Mouse (Mus musculus) adipocyte (in vitro differentiated cells): ENCODE measurements around the gene Col26a1.

Experiments
- DNase-seq: peaks from one replicate; pipeline ENCODE4 v3.0.0-alpha.2; 2016; ENCODE audit warnings: low spot score

The Col26a1 gene

DNA sequence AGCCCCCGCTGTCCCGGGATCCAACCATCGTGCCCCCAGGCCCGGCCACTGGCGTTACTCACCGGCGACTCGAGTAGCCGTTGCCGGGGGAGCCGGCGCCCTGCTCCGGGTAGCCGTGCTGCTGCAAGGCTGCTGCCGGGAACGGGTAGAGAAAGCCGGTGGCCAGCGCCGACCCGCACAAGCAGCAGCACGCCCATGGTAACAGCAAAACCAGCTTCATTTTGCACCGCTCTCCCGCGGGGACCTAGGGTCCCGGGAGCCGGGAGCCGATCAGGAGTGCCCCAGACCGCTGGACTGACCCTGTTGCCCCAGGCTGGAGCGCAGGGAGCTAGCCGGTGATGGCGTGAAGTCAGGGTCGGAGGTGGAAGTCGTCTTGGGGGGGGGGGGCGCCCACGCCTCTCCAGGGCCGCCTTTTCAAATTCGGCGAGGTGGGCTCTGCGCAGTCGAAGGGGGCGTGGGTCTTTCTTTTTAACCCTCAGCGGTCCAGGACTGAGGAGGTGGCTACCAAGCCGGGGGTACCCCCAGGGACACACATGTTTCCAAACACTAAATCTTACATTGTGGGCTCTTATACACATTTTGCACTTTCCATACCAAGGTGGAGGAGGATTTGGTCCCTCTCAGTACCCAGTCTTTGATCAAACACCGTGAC lies at the start of gene Col26a1:
Gene Col26a1 (minus strand): TSS at position 422 of the 652 bp plus-strand sequence.
- DNase-seq: no peak

DNA sequence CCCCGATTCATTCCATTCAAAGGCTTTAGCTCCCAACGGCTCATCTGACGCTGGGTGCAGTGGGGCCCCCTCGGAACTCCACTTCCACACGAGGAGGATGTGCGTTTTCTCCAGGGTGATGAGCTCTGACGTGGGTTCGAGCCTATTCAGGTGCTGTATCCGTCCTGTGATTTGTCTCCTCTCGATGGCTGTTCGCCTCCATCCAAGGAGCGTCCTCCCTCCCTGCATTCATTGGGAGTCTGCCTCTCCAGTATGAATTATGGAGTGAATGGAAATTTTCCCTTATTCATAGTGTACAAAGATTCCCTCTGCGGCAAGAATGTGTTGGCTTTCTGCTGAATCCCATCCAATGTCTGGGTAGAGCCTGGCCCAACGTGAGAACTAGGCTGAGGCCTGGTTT lies 48.9 kb upstream of the Col26a1 start:
- DNase-seq: no peak

DNA sequence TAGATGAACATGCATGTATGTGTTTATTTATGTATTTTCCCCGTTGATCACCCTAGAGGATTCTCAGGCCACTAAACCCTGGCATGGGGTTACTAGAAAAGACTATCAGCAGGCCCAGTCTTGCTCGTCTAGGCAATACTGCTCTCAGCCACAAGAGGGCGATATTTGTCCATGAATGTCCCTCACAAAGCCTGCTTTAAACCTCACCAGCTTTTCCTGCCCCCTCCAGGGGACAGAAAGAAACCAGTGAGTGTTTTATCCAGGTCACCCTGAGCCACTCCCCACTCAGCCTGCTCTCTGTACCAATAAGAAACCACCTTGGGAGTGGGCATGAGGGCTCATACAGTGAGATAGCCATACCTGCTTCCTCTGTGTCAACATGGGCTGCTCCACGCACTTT lies 46.1 kb upstream of the Col26a1 start:
- peak; percentile 88 for DNase-seq

GRCm38 (mm10) chr5:136923751-136924478 lies 40.9 kb upstream of the Col26a1 start:
- no peak for DNase-seq

DNA sequence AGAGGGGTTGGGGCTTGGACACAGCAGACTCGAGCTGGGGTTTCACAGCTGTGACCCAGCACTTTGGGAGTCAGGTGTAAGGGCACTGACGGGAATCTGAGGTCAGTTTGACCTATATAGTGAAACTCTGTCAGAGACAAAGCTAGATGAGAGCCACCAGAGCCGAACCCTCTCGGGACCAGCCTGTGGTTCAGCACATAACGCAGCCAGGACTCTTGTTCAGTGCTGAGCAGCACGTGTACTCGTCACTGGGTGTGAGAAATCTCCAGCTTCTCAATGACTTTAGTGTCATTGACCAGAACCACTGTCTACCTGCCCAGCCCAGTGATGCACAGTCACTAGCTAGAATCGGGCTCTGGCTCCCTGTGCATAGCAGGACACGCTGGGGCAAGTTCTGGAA lies 39.8 kb upstream of the Col26a1 start:
- no peak for DNase-seq

- no peak for DNase-seq
Observed at GRCm38 (mm10) chr5:136919546-136920301, 36.7 kb upstream of the Col26a1 start.

- DNase-seq: peak; percentile 91
Observed at GRCm38 (mm10) chr5:136918655-136919472, 35.9 kb upstream of the Col26a1 start.

- DNase-seq: no peak
Observed at GRCm38 (mm10) chr5:136917613-136918242, 34.7 kb upstream of the Col26a1 start.

- no peak for DNase-seq
Observed at GRCm38 (mm10) chr5:136914183-136914582, 31.2 kb upstream of the Col26a1 start.

DNA sequence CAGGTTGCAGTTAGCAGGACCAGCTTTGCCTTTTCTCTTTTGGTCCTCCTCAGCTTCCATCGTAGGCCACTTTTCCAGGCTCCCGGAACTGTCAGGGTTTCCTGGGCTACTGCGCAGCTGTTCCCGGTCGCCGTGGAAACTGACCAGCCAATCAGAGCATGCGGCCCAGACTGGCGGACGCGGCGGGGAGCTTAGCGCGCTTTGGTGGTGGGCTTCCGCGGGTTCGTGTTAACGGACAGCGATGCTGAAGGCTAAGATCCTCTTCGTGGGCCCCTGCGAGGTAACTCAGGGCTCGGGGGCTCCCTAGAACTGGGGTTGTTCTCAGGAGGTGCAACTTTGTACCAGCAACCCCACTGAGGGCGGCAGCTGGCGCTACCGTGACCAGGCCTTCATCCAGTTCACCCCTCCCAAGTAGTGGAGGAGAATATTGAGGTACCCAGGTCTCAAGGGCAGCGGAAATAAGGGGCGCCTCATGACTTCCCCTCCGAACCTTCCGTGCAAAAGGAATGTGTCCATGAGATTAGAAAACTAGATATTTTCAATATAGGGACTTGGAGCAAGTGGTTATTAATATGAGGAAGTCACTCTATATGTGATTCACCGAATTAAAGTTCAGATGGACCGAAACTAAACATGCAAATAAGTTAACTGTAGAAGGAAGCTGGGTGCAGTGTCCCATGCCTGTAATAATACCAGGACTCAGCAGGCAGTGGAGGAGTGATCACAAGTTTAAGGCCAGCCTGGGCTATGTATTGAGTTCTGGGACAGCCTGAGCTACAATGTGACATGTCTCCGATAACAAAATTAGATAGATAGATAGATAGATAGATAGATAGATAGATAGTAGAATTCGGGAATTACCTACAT lies 25.2 kb upstream of the Col26a1 start, which contains the start of gene Ift22:
Gene Ift22 (plus strand): TSS at position 160 of the 867 bp plus-strand sequence.
- peak; percentile 91 for DNase-seq

DNA sequence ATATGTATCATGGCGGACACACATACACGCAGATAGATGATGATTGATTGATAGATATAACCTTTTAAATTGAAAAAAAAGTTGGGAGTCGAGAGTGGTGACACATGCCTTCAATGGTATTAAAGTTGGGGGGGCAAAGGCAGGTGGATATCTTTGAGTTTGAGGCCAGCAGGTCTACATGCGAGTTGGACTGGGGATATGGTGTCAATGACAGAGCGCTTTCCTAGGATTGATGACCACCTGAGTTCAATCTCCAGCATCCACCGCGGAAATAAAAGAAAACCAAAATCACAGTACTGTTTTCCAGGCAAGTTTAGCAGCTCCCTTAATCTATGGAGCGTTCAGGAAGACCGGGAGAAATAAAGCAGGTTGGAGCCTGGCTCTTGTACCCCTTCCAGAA lies 24.6 kb upstream of the Col26a1 start:
- no peak for DNase-seq

GRCm38 (mm10) chr5:136905630-136906029 lies 22.6 kb upstream of the Col26a1 start:
- DNase-seq: peak; percentile 30

- no peak for DNase-seq
Observed at GRCm38 (mm10) chr5:136904621-136905020, 21.6 kb upstream of the Col26a1 start.

- DNase-seq: no peak
Observed at GRCm38 (mm10) chr5:136895529-136895963, 12.5 kb upstream of the Col26a1 start.

GRCm38 (mm10) chr5:136894840-136895528 lies 12.0 kb upstream of the Col26a1 start:
- DNase-seq: no peak

- no peak for DNase-seq
Observed at GRCm38 (mm10) chr5:136888539-136889355, 5.7 kb upstream of the Col26a1 start.

GRCm38 (mm10) chr5:136886957-136887356 lies 3.9 kb upstream of the Col26a1 start:
- DNase-seq: no peak

- no peak for DNase-seq
Observed at GRCm38 (mm10) chr5:136882055-136882787, 788 bp downstream of the Col26a1 start.
